In genomic region chr2:64535351-64535851, GRCm38 (mm10) we compare ENCODE assay signal across 28 mouse cellular contexts.
DNase-seq lines count a peak whose midpoint lies in the region; ATAC-seq and TF ChIP-seq lines count a peak whose summit lies in the region.
"Had no signal": no experiment of that assay in that cellular context is flagged by ENCODE, and none has a peak within 500 bp of the region (broad histone marks: within the 10 kb centered on the region; RNA-seq: fewer than 3 reads in every experiment).

No protein-coding gene starts in this region.

- TF ChIP-seq CTCF in lung, embryonic 14.5 days (IDR thresholded peaks at IDR 0.05; ENCODE audit: low read depth): no peak

- no peaks in the 10 kb centered on the region for H3K36me3 ChIP-seq in embryonic facial prominence, embryonic 14.5 days (ENCODE audit: control insufficient read depth, insufficient read depth, low read length)
- no peaks in the 10 kb centered on the region for H3K36me3 ChIP-seq in embryonic facial prominence, embryonic 10.5 days (replicated peaks)
- no peaks in the 10 kb centered on the region for H3K36me3 ChIP-seq in lung, embryonic 14.5 days (ENCODE audit: insufficient read depth)
- H3K36me3 ChIP-seq: embryonic facial prominence, embryonic 12.5 days; forebrain, embryonic 12.5 days; forebrain, embryonic 15.5 days; G1E; heart, embryonic 10.5 days; heart, embryonic 13.5 days; hindbrain, embryonic 12.5 days; hindbrain, embryonic 15.5 days; intestine, embryonic 15.5 days had no signal

- DNase-seq in embryonic facial prominence, embryonic 14.5 days (ENCODE audit: low spot score): peak; percentile 45
- no peak for DNase-seq in embryonic facial prominence, embryonic 10.5 days (ENCODE audit: low spot score)
- peak; percentile 30 for DNase-seq in lung, embryonic 14.5 days
- DNase-seq in lung, postnatal 10 days: no peak
- peak; percentile 95 for DNase-seq in Muller cell, postnatal 12 days (ENCODE audit: inconsistent ontology term)
- peak; percentile 81 for DNase-seq in retina, embryonic 14.5 days (ENCODE audit: low spot score)
- DNase-seq: adrenal gland, adult 8-10 months; adrenal gland, postnatal 25 days; B cell, adult 2 months; cerebellum, adult 18-20 months; cerebellum, adult 9-11 months; cerebellum, postnatal 25 days; gastrocnemius, postnatal 25 days; heart, adult 2 months; heart, postnatal 14 days; heart, postnatal 4 days had no signal

- ATAC-seq in embryonic facial prominence, embryonic 14.5 days (ENCODE audit: low read depth): peak; percentile 55; the same call in 1 of the 2 replicates
- peak; percentile 17; the same call in 1 of the 2 replicates for ATAC-seq in lung, embryonic 14.5 days (ENCODE audit: insufficient read depth)
- no peak for ATAC-seq in activated CD4-positive, CD25-positive, alpha-beta regulatory T cell, adult 4 months
- ATAC-seq: forebrain, embryonic 15.5 days; intestine, embryonic 15.5 days had no signal

- no peaks in the 10 kb centered on the region for H3K9me3 ChIP-seq in embryonic facial prominence, embryonic 14.5 days (ENCODE audit: control insufficient read depth, low read length)
- no peaks in the 10 kb centered on the region for H3K9me3 ChIP-seq in embryonic facial prominence, embryonic 10.5 days
- no peaks in the 10 kb centered on the region for H3K9me3 ChIP-seq in lung, embryonic 14.5 days (ENCODE audit: low read depth, low read length)
- H3K9me3 ChIP-seq: embryonic facial prominence, embryonic 12.5 days; forebrain, embryonic 12.5 days; forebrain, embryonic 15.5 days; heart, embryonic 10.5 days; heart, embryonic 13.5 days; hindbrain, embryonic 12.5 days; hindbrain, embryonic 15.5 days; intestine, embryonic 15.5 days had no signal

- WGBS in embryonic facial prominence, embryonic 14.5 days: 53% methylated on average over 5 of the region's 5 CpGs
- 70% methylated on average over 5 of the region's 5 CpGs for WGBS in embryonic facial prominence, embryonic 10.5 days
- 60% methylated on average over 5 of the region's 5 CpGs for WGBS in lung, embryonic 14.5 days

- no peak overlapping the region for H3K9ac ChIP-seq in embryonic facial prominence, embryonic 14.5 days (ENCODE audit: low read depth, low read length)
- H3K9ac ChIP-seq in lung, embryonic 14.5 days: no peak overlapping the region
- H3K9ac ChIP-seq: embryonic facial prominence, embryonic 12.5 days; forebrain, embryonic 12.5 days; forebrain, embryonic 15.5 days; heart, embryonic 13.5 days; hindbrain, embryonic 12.5 days; hindbrain, embryonic 15.5 days; intestine, embryonic 15.5 days had no signal

- no peaks in the 10 kb centered on the region for H3K4me1 ChIP-seq in embryonic facial prominence, embryonic 14.5 days (ENCODE audit: control insufficient read depth, insufficient read depth, low read length)
- H3K4me1 ChIP-seq in embryonic facial prominence, embryonic 10.5 days: no peaks in the 10 kb centered on the region
- no peaks in the 10 kb centered on the region for H3K4me1 ChIP-seq in lung, embryonic 14.5 days (ENCODE audit: insufficient read depth)
- H3K4me1 ChIP-seq: embryonic facial prominence, embryonic 12.5 days; forebrain, embryonic 12.5 days; forebrain, embryonic 15.5 days; heart, embryonic 10.5 days; heart, embryonic 13.5 days; hindbrain, embryonic 12.5 days; hindbrain, embryonic 15.5 days; intestine, embryonic 15.5 days had no signal

- H3K27me3 ChIP-seq in embryonic facial prominence, embryonic 14.5 days (replicated peaks; ENCODE audit: control insufficient read depth, insufficient read depth, low read length): no peaks in the 10 kb centered on the region
- H3K27me3 ChIP-seq in embryonic facial prominence, embryonic 10.5 days (replicated peaks; ENCODE audit: low read depth, poor library complexity, severe bottlenecking): no peaks in the 10 kb centered on the region
- H3K27me3 ChIP-seq in lung, embryonic 14.5 days (ENCODE audit: insufficient read depth, low read length): no peaks in the 10 kb centered on the region
- H3K27me3 ChIP-seq: CH12.LX; embryonic facial prominence, embryonic 12.5 days; forebrain, embryonic 12.5 days; forebrain, embryonic 15.5 days; heart, embryonic 13.5 days; hindbrain, embryonic 12.5 days; hindbrain, embryonic 15.5 days; intestine, embryonic 15.5 days had no signal

- H3K4me2 ChIP-seq in embryonic facial prominence, embryonic 14.5 days (ENCODE audit: low read depth, low read length): no peak overlapping the region
- no peak overlapping the region for H3K4me2 ChIP-seq in lung, embryonic 14.5 days
- H3K4me2 ChIP-seq: embryonic facial prominence, embryonic 12.5 days; forebrain, embryonic 12.5 days; forebrain, embryonic 15.5 days; heart, embryonic 13.5 days; hindbrain, embryonic 12.5 days; intestine, embryonic 15.5 days had no signal

- H3K27ac ChIP-seq in embryonic facial prominence, embryonic 14.5 days (replicated peaks; ENCODE audit: low read depth, low read length): no peak overlapping the region
- H3K27ac ChIP-seq in embryonic facial prominence, embryonic 10.5 days (replicated peaks): no peak overlapping the region
- no peak overlapping the region for H3K27ac ChIP-seq in lung, embryonic 14.5 days (ENCODE audit: low read depth)
- H3K27ac ChIP-seq: embryonic facial prominence, embryonic 12.5 days; forebrain, embryonic 12.5 days; forebrain, embryonic 15.5 days; heart, adult 2 months; heart, embryonic 10.5 days; heart, embryonic 13.5 days; hindbrain, embryonic 12.5 days; hindbrain, embryonic 15.5 days; intestine, embryonic 15.5 days had no signal

- H3K4me3 ChIP-seq in embryonic facial prominence, embryonic 14.5 days (ENCODE audit: low read depth, low read length): no peak overlapping the region
- no peak overlapping the region for H3K4me3 ChIP-seq in embryonic facial prominence, embryonic 10.5 days
- H3K4me3 ChIP-seq in lung, embryonic 14.5 days (ENCODE audit: low read depth, low read length): no peak overlapping the region
- H3K4me3 ChIP-seq: embryonic facial prominence, embryonic 12.5 days; erythroblast, embryonic 14.5 days; forebrain, embryonic 12.5 days; forebrain, embryonic 15.5 days; heart, adult 2 months; heart, embryonic 10.5 days; heart, embryonic 13.5 days; hindbrain, embryonic 12.5 days; hindbrain, embryonic 15.5 days; intestine, embryonic 15.5 days had no signal

Comparison
In these comparisons a context has a peak if more than half of its experiments do, and no peak if none do; other contexts are left out.
1. DNase-seq: peak in embryonic facial prominence, embryonic 14.5 days (single experiment), lung, embryonic 14.5 days (single experiment), Muller cell, postnatal 12 days (single experiment) and retina, embryonic 14.5 days (single experiment); none in embryonic facial prominence, embryonic 10.5 days (single experiment) and lung, postnatal 10 days (single experiment).